Mouse (Mus musculus) hindbrain, embryonic 15.5 days (tissue): ENCODE results near the gene Bves. TPM values are rescaled to one million over a fixed set of nuclear protein-coding genes. Genes with fewer than 3 reads are reported as not detected.
"Not testable (repeated sequence)": the region's sequence is repeated elsewhere in the genome, so short reads cannot be mapped to it uniquely, and the experiment has no call there.

Experiments
- ATAC-seq: fragments of 200-750 bp; cut with Nextera tagmentation; 2 replicates; pipeline ENCODE4 v1.8.0; 2017; ENCODE audit warnings: low read depth, moderate number of reproducible peaks, moderate TSS enrichment; ENCODE audit not compliant: low FRiP score
- H3K27ac ChIP-seq: fragments of 300-500 bp; sonication (generic); replicated peaks from 2 replicates; pipeline ENCODE4 v1.5.1; 2015; ENCODE audit warnings: mild to moderate bottlenecking, inconsistent platforms
- H3K27me3 ChIP-seq: fragments of 300-500 bp; sonication (generic); 2 replicates; pipeline ENCODE4 v1.6.1; 2015; ENCODE audit warnings: control low read depth, inconsistent platforms
- H3K36me3 ChIP-seq: fragments of 300-500 bp; sonication (generic); 2 replicates; pipeline ENCODE4 v1.6.1; 2015; ENCODE audit warnings: control low read depth, inconsistent platforms
- H3K4me1 ChIP-seq: fragments of 300-500 bp; sonication (generic); replicated peaks from 2 replicates; pipeline ENCODE4 v1.6.1; 2015; ENCODE audit warnings: control low read depth, inconsistent platforms
- H3K4me2 ChIP-seq: fragments of 300-500 bp; sonication (generic); 2 replicates; pipeline ENCODE4 v1.6.1; 2015; ENCODE audit warnings: moderate library complexity, mild to moderate bottlenecking, inconsistent platforms
- H3K4me3 ChIP-seq: fragments of 300-500 bp; sonication (generic); 2 replicates; pipeline ENCODE4 v1.5.1; 2015; ENCODE audit warnings: mild to moderate bottlenecking, inconsistent platforms
- H3K9ac ChIP-seq: fragments of 300-500 bp; sonication (generic); 2 replicates; pipeline ENCODE4 v1.6.1; 2015; ENCODE audit warnings: inconsistent platforms
- H3K9me3 ChIP-seq: fragments of 300-500 bp; sonication (generic); 2 replicates; pipeline ENCODE4 v1.6.1; 2016; ENCODE audit warnings: control low read depth, inconsistent platforms
- WGBS: fragments of 180-500 bp; shearing (Covaris S2); methylation state at CpG from one replicate; pipeline ENCODE4 v1.1.7; 2015; 5-methylcytosine and 5-hydroxymethylcytosine counted together
- polyA plus RNA-seq: library from polyadenylated mRNA; unstranded; fragments of >200 nt; fragmentation: Nextera tagmentation; extraction: Ambion mirVana; gene quantifications from 2 replicates; pipeline ENCODE4 v1.2.1, GENCODE M21; 2015

Bves gene
- polyA plus RNA-seq = 1.9 and 2.0 TPM in 2 replicates

- ATAC-seq = peak; percentile 74
- WGBS = 1% methylated on average over 68 of the region's 116 CpGs
These were observed at the start of gene Bves for GRCm38 (mm10) chr10:45335434-45336422. Gene Bves, plus strand, starts transcription at chr10:45335772.

GRCm38 (mm10) chr10:45288351-45288750 lies 47.2 kb upstream of the Bves start:
- peak overlapping the region; percentile 9; the same call in 1 of the 2 replicates for H3K4me2 ChIP-seq

More at GRCm38 (mm10) chr10:45335434-45336422, at the start of gene Bves:
- H3K9me3 ChIP-seq = no peaks in the 10 kb centered on the region
- peak within 1 kb of the TSS; percentile 98 for H3K4me2 ChIP-seq
- H3K36me3 ChIP-seq = no peaks in the 10 kb centered on the region
- peaks cover 14% of the 10 kb centered on the region; the same call in 1 of the 2 replicates for H3K27me3 ChIP-seq
- H3K27ac ChIP-seq = 0 out of 2 replicates have a peak within 1 kb of the TSS, but pooled peaks have one; percentile 15
- H3K9ac ChIP-seq = peak within 1 kb of the TSS; percentile 54
- H3K4me3 ChIP-seq = peak within 1 kb of the TSS; percentile 85
- 0 out of 2 replicates have a peak, but pooled peaks cover 6% of the 10 kb centered on the region for H3K4me1 ChIP-seq

GRCm38 (mm10) chr10:45289218-45290105 lies 46.1 kb upstream of the Bves start:
- Histone ChIP-seq H3K36me3 (no peaks in the 10 kb centered on the region), H3K4me2 (peak overlapping the region; percentile 99), H3K9ac (peak overlapping the region; percentile 48), H3K4me1 (peaks cover 5% of the 10 kb centered on the region), H3K27ac (no peak overlapping the region), H3K27me3 (peaks cover 17% of the 10 kb centered on the region; the same call in 1 of the 2 replicates), H3K9me3 (no peaks in the 10 kb centered on the region), H3K4me3 (peak overlapping the region; percentile 69)
- 2% methylated on average over 71 of the region's 71 CpGs for WGBS
- ATAC-seq = peak; percentile 83; the same call in 1 of the 2 replicates

More at GRCm38 (mm10) chr10:45288351-45288750, 47.2 kb upstream of the Bves start:
- peaks cover 17% of the 10 kb centered on the region; the same call in 1 of the 2 replicates for H3K27me3 ChIP-seq
- H3K9ac ChIP-seq = no peak overlapping the region
- ATAC-seq = no peak
- no peak overlapping the region for H3K4me3 ChIP-seq
- no peak overlapping the region for H3K27ac ChIP-seq
- no peaks in the 10 kb centered on the region for H3K36me3 ChIP-seq
- WGBS = 68% methylated on average over 7 of the region's 7 CpGs
- peaks cover 5% of the 10 kb centered on the region for H3K4me1 ChIP-seq
- H3K9me3 ChIP-seq = no peaks in the 10 kb centered on the region

GRCm38 (mm10) chr10:45290618-45291017 lies 45.0 kb upstream of the Bves start:
- no peaks in the 10 kb centered on the region for H3K36me3 ChIP-seq
- no peak overlapping the region for H3K27ac ChIP-seq
- no peak overlapping the region for H3K4me3 ChIP-seq
- no peak for ATAC-seq
- 66% methylated on average over 5 of the region's 5 CpGs for WGBS
- H3K27me3 ChIP-seq = peaks cover 17% of the 10 kb centered on the region; the same call in 1 of the 2 replicates
- H3K4me2 ChIP-seq = no peak overlapping the region
- H3K9ac ChIP-seq = no peak overlapping the region
- H3K9me3 ChIP-seq = no peaks in the 10 kb centered on the region
- H3K4me1 ChIP-seq = peaks cover 5% of the 10 kb centered on the region

GRCm38 (mm10) chr10:45292159-45292558 lies 43.4 kb upstream of the Bves start:
- H3K4me3 ChIP-seq, H3K27ac ChIP-seq: not testable (repeated sequence)

GRCm38 (mm10) chr10:45295093-45295492 lies 40.5 kb upstream of the Bves start:
- H3K4me1 ChIP-seq = no peaks in the 10 kb centered on the region
- ATAC-seq = no peak
- peaks cover 6% of the 10 kb centered on the region; the same call in 1 of the 2 replicates for H3K27me3 ChIP-seq
- H3K9ac ChIP-seq = no peak overlapping the region
- 78% methylated on average over 5 of the region's 5 CpGs for WGBS
- no peak overlapping the region for H3K4me2 ChIP-seq
- no peaks in the 10 kb centered on the region for H3K36me3 ChIP-seq
- H3K27ac ChIP-seq = no peak overlapping the region
- no peaks in the 10 kb centered on the region for H3K9me3 ChIP-seq
- H3K4me3 ChIP-seq = no peak overlapping the region

More at GRCm38 (mm10) chr10:45292159-45292558, 43.4 kb upstream of the Bves start:
- ATAC-seq, H3K36me3 ChIP-seq, H3K4me1 ChIP-seq, H3K9ac ChIP-seq, H3K4me2 ChIP-seq, H3K9me3 ChIP-seq: not testable (repeated sequence)
- peaks cover 17% of the 10 kb centered on the region; the same call in 1 of the 2 replicates for H3K27me3 ChIP-seq
- WGBS = 74% methylated on average over 4 of the region's 4 CpGs

GRCm38 (mm10) chr10:45298503-45298902 lies 37.1 kb upstream of the Bves start:
- WGBS = 53% methylated on average over 6 of the region's 6 CpGs
- no peaks in the 10 kb centered on the region for H3K4me1 ChIP-seq
- H3K4me2 ChIP-seq = no peak overlapping the region
- no peaks in the 10 kb centered on the region for H3K27me3 ChIP-seq
- H3K27ac ChIP-seq = no peak overlapping the region
- H3K4me3 ChIP-seq = no peak overlapping the region
- no peaks in the 10 kb centered on the region for H3K36me3 ChIP-seq
- no peak for ATAC-seq
- H3K9me3 ChIP-seq = no peaks in the 10 kb centered on the region
- no peak overlapping the region for H3K9ac ChIP-seq

GRCm38 (mm10) chr10:45299509-45299908 lies 36.1 kb upstream of the Bves start:
- H3K4me2 ChIP-seq = no peak overlapping the region
- WGBS = 90% methylated on average over 4 of the region's 4 CpGs
- H3K4me3 ChIP-seq = no peak overlapping the region
- ATAC-seq = no peak
- no peak overlapping the region for H3K27ac ChIP-seq
- H3K9me3 ChIP-seq = no peaks in the 10 kb centered on the region
- no peaks in the 10 kb centered on the region for H3K4me1 ChIP-seq
- H3K9ac ChIP-seq = no peak overlapping the region
- H3K27me3 ChIP-seq = no peaks in the 10 kb centered on the region
- H3K36me3 ChIP-seq = no peaks in the 10 kb centered on the region

GRCm38 (mm10) chr10:45303315-45304036 lies 32.1 kb upstream of the Bves start:
- Histone ChIP-seq H3K27me3 (no peaks in the 10 kb centered on the region), H3K27ac (no peak overlapping the region), H3K9ac (no peak overlapping the region), H3K4me2 (no peak overlapping the region), H3K9me3 (no peaks in the 10 kb centered on the region), H3K36me3 (no peaks in the 10 kb centered on the region), H3K4me1 (no peaks in the 10 kb centered on the region), H3K4me3 (no peak overlapping the region)
- WGBS = 76% methylated on average over 14 of the region's 14 CpGs
- ATAC-seq = no peak

GRCm38 (mm10) chr10:45305173-45305572 lies 30.4 kb upstream of the Bves start:
- no peaks in the 10 kb centered on the region for H3K4me1 ChIP-seq
- no peaks in the 10 kb centered on the region for H3K27me3 ChIP-seq
- ATAC-seq = no peak
- WGBS = 79% methylated on average over 5 of the region's 5 CpGs
- H3K4me3 ChIP-seq = no peak overlapping the region
- no peaks in the 10 kb centered on the region for H3K36me3 ChIP-seq
- H3K9ac ChIP-seq = no peak overlapping the region
- no peaks in the 10 kb centered on the region for H3K9me3 ChIP-seq
- H3K27ac ChIP-seq = no peak overlapping the region
- H3K4me2 ChIP-seq = no peak overlapping the region

- Histone ChIP-seq H3K4me3 (no peak overlapping the region), H3K4me1 (no peaks in the 10 kb centered on the region), H3K9me3 (no peaks in the 10 kb centered on the region), H3K27ac (no peak overlapping the region), H3K9ac (no peak overlapping the region), H3K36me3 (no peaks in the 10 kb centered on the region), H3K4me2 (no peak overlapping the region), H3K27me3 (no peaks in the 10 kb centered on the region)
- ATAC-seq = peak; percentile 31; the same call in 1 of the 2 replicates
- WGBS = 66% methylated on average over 5 of the region's 5 CpGs
These were observed 24.4 kb upstream of the Bves start for GRCm38 (mm10) chr10:45311129-45311528.
